ENCODE assay signal across 15 mouse cellular contexts in genomic region chr12:73667607-73668006, GRCm38 (mm10).
DNase-seq lines count a peak whose midpoint lies in the region; ATAC-seq lines count a peak whose summit lies in the region.
"Had no signal": no experiment of that assay in that cellular context is flagged by ENCODE, and none has a peak within 500 bp of the region (broad histone marks: within the 10 kb centered on the region; RNA-seq: fewer than 3 reads in every experiment).

No protein-coding gene starts in this region.

- no peak overlapping the region for H3K27ac ChIP-seq in kidney, embryonic 15.5 days
- no peak overlapping the region for H3K27ac ChIP-seq in embryonic facial prominence, embryonic 10.5 days (replicated peaks)
- H3K27ac ChIP-seq: forebrain, embryonic 15.5 days; layer of hippocampus, adult 2 months; midbrain, embryonic 15.5 days had no signal

- ATAC-seq in kidney, embryonic 15.5 days (replicated peaks; ENCODE audit: low FRiP score) = no peak
- peak; percentile 85 for ATAC-seq in megakaryocyte progenitor cell, adult 5-6 weeks (replicated peaks; ENCODE audit: poor library complexity)
- ATAC-seq: forebrain, embryonic 15.5 days; hindbrain, embryonic 16.5 days; midbrain, embryonic 15.5 days had no signal

- WGBS in kidney, embryonic 15.5 days = 74% methylated on average over 7 of the region's 7 CpGs
- WGBS in embryonic facial prominence, embryonic 10.5 days = 80% methylated on average over 7 of the region's 7 CpGs

- no peaks in the 10 kb centered on the region for H3K9me3 ChIP-seq in kidney, embryonic 15.5 days (replicated peaks)
- H3K9me3 ChIP-seq in embryonic facial prominence, embryonic 10.5 days = no peaks in the 10 kb centered on the region
- H3K9me3 ChIP-seq: forebrain, embryonic 15.5 days; midbrain, embryonic 15.5 days had no signal

- no peak overlapping the region for H3K4me2 ChIP-seq in kidney, embryonic 15.5 days
- H3K4me2 ChIP-seq: forebrain, embryonic 15.5 days; lung, embryonic 14.5 days; midbrain, embryonic 15.5 days had no signal

- H3K9ac ChIP-seq in kidney, embryonic 15.5 days = no peak overlapping the region
- H3K9ac ChIP-seq: forebrain, embryonic 15.5 days; lung, embryonic 14.5 days; midbrain, embryonic 15.5 days had no signal

- no peak overlapping the region for H3K4me3 ChIP-seq in kidney, embryonic 15.5 days (replicated peaks)
- no peak overlapping the region for H3K4me3 ChIP-seq in embryonic facial prominence, embryonic 10.5 days
- H3K4me3 ChIP-seq: forebrain, embryonic 15.5 days; layer of hippocampus, adult 2 months; midbrain, embryonic 15.5 days had no signal

- no peaks in the 10 kb centered on the region for H3K4me1 ChIP-seq in kidney, embryonic 15.5 days
- H3K4me1 ChIP-seq in embryonic facial prominence, embryonic 10.5 days = peaks cover 12% of the 10 kb centered on the region; the same call in 1 of the 2 replicates

- peak; percentile 49 for DNase-seq in kidney, adult 11 months
- DNase-seq in R1 (ENCODE audit: low read depth, low spot score) = peak; percentile 26
- DNase-seq in kidney, postnatal 14 days = peak; percentile 43
- DNase-seq in layer of hippocampus, adult 11-12 months (ENCODE audit: low spot score) = no peak
- DNase-seq in embryonic facial prominence, embryonic 10.5 days (ENCODE audit: low spot score) = no peak
- DNase-seq: gastrocnemius, postnatal 25 days; lung, embryonic 14.5 days; right cerebral cortex, postnatal 25 days; thymus, postnatal 14 days had no signal

- H3K36me3 ChIP-seq in kidney, embryonic 15.5 days = no peaks in the 10 kb centered on the region
- no peaks in the 10 kb centered on the region for H3K36me3 ChIP-seq in embryonic facial prominence, embryonic 10.5 days (replicated peaks)
- H3K36me3 ChIP-seq: forebrain, embryonic 15.5 days; midbrain, embryonic 15.5 days had no signal

- H3K27me3 ChIP-seq in kidney, embryonic 15.5 days = no peaks in the 10 kb centered on the region
- no peaks in the 10 kb centered on the region for H3K27me3 ChIP-seq in embryonic facial prominence, embryonic 10.5 days (replicated peaks; ENCODE audit: low read depth, poor library complexity, severe bottlenecking)
- H3K27me3 ChIP-seq: forebrain, embryonic 15.5 days; midbrain, embryonic 15.5 days had no signal

Comparison
In these comparisons a context has a peak if more than half of its experiments do, and no peak if none do; other contexts are left out.
1. DNase-seq: peak in kidney, adult 11 months (single experiment), R1 (single experiment) and kidney, postnatal 14 days (single experiment); none in layer of hippocampus, adult 11-12 months (single experiment) and embryonic facial prominence, embryonic 10.5 days (single experiment).